Mouse (Mus musculus) adrenal gland, adult (tissue): Measurements from ENCODE around the gene Ppara.

Source experiments
- DNase-seq, 2 experiments: peaks; one replicate each; pipeline ENCODE4 v3.0.0; 2022 to 2023; ENCODE audit warnings: low spot score in 1 of 2; ENCODE audit not compliant: inconsistent age in 2 of 2

Ppara gene

DNA sequence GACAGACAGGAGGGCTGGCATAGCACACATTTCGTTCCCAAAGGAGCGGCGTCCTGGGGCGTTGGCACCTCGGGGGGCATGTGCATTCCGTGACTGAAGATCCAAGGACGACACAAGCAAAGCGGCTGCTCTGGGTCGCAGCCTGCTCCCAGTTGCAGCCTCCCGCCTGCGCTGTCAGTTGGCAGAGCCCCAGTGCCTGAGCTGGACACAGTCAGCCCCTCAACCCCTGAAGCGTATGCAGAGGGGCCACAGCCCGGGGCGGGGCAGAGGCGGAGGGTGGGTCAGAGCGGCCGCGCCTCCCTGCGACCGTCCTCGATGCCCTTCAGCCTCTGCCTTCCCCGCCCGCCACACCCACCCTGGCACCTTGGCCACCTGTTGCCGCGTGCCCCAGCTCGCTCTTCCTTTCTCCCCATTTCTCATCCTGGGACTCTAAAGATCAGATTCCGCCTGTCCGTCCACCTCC is at the start of gene Ppara:
TSS of gene Ppara (plus strand) at position 413 of the 463 bp plus-strand sequence.
- DNase-seq: peak; percentile 50 to 62

GRCm38 (mm10) chr15:85686641-85687395 is 48.0 kb upstream of the Ppara start:
- peak in 1 of 2 experiments; percentile 75 for DNase-seq

- peak in 1 of 2 experiments; percentile 60 for DNase-seq
Measured at GRCm38 (mm10) chr15:85687630-85688410, 47.0 kb upstream of the Ppara start.

- no peak for DNase-seq
Measured at GRCm38 (mm10) chr15:85688734-85689133, 46.0 kb upstream of the Ppara start.

- DNase-seq: peak in 1 of 2 experiments; percentile 60
Measured at GRCm38 (mm10) chr15:85689523-85689922, 45.3 kb upstream of the Ppara start.

- no peak for DNase-seq
Measured at GRCm38 (mm10) chr15:85690058-85690457, 44.7 kb upstream of the Ppara start.

DNA sequence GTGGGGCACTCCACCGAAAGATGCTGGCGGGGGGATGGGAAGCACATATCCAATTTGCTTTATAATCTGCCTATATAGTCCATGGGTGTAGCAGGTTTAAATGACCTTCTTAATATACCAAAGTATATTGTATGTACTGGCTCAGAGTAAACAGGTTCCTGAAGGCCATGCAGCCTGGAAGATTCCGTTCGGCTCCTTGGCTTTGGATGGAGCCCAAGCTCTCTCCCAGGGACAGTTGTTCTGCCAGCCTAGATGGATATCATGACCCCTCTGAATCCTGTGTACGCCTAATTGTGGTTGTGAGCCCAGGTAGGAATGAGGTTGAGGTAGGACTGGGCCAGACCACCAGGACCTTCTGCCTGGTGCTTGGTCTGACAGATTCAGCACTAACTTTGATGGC is 43.9 kb upstream of the Ppara start:
- DNase-seq: no peak

DNA sequence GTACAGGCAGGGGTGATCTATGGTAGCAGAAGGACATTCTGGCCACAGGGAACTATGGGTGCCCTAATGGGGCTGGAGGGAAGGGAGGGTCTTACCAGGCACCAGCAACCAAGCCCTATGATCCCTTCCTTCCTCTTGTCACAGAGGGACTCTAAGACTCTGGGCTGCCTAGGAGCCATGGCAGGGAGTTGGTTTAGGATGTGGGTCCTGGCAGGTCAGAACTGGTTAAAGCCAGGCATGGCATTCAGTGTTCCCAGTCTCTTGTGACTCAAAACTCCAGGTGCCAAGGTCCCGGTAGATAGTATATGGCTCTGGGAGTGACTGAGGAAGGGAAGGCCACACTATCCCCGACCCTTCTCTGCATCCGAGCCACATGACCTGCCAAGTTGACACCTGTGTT is 41.7 kb upstream of the Ppara start:
- no peak for DNase-seq

DNA sequence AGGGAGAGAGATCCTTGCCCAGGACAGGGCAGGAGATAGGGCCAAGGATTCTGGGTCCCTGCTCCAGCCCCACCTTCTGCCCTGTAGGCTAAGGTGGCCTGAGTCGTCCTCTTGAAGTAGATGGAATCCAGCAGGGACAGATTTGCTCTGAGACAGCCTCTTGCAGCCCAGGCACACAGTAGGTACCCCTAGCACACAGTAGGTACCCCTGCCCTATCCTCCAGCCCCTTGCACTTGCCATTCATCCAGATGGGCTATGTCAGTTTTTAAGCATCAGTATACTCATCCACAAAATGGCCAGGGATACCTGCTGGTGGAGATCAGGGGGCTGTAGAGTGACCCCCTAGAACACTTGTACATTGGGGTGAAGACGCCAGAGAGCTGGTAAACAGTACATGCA is 41.0 kb upstream of the Ppara start:
- DNase-seq: peak in 1 of 2 experiments; percentile 57

GRCm38 (mm10) chr15:85694379-85694778 is 40.4 kb upstream of the Ppara start:
- peak in 1 of 2 experiments; percentile 69 for DNase-seq

- DNase-seq: no peak
Measured at GRCm38 (mm10) chr15:85695304-85695703, 39.5 kb upstream of the Ppara start.

DNA sequence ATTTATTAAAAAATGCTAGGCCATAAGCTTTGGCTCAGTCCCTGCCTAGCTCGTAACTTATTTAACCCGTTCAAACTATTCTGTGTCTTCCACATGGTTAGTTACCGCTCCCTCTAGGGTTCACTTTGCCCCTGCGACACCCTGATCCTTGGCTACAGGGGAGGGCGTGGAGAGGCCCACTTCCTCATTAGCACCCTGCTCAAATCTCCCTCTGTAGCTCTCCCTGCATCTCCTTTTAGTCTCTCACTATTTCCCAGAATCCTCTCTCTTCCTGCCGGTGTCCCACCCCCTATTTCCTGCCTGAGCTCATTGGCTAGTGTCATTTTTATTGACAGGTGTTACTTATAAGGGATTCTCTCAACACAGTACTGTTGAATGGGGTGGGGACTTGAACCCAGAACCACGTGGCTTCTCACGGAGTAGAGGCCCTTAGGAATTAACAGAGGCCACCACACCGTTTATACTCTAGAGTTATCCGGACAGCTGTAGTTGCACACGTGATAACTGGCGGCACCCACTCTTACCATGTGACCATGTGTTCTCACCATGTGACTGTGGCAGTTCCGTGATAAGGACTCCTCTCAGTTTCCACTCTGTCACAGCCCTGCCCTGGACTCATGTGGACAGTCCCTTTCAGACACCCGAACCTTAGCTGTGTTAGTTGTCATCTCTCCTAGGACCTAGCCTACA is 36.3 kb upstream of the Ppara start:
- DNase-seq: peak in 1 of 2 experiments; percentile 70

DNA sequence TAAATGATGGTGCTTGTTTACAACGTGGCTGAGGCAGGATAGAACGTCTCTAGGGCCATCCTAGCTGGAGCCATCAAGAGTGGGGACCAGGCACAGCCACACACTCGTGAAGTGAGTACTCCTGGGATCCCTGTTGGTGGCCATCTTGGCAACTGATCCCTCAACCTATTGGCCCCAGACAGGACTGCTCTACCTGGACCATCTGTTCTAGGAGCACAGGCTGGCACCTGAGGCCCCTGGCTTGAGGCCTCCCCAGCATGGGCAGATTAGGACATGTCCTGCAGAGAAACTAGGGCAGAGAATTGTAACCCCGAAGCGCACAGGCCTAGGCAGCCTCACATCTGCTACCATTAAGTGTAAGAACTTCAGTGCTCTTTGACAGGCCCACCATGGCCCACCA is 35.3 kb upstream of the Ppara start:
- peak in 1 of 2 experiments; percentile 65 for DNase-seq

- DNase-seq: peak in 1 of 2 experiments; percentile 79
Measured at GRCm38 (mm10) chr15:85699862-85700501, 34.8 kb upstream of the Ppara start.

GRCm38 (mm10) chr15:85700716-85701115 is 34.1 kb upstream of the Ppara start:
- DNase-seq: peak in 1 of 2 experiments; percentile 66

DNA sequence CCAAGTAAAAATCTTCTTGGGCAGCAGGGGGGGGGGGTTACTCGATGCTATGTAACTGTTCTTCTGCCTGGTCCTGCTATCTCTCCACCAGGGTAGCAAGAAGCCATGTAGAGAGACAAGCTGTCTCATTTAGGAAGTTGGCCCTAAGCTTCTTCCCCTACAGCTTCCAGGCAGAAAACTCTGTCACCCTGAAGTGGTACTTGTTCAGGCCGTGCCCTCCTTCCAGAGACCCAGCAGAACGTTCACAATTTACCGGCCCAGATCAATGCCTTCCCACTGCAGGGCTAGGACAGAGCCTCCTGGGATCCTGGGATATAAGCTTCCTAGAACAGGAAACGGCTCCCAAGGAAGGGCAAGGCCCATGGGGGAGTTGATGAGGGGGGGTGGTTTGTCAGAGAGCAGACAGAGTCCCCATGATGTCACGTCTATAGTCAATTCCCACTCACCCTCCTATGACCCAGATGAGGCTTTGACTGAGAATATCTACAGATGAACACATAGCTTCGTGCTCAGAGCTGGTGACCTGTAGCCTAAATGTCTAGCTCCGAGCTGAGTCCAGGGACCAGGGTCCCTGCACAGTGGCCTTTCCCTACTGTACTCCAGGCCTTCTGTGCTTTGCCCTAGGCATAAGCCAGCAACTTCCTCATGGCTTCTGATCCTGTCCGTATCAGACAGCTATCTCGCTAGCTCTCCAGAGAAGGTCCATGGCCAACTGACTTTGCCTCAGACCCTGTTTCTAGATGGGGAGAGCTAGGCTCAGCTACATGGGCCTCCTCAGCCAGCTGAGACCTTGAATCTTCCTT is 33.5 kb upstream of the Ppara start:
- DNase-seq: peak in 1 of 2 experiments; percentile 67

GRCm38 (mm10) chr15:85702411-85702951 is 32.3 kb upstream of the Ppara start:
- peak; percentile 63 to 84 for DNase-seq

DNA sequence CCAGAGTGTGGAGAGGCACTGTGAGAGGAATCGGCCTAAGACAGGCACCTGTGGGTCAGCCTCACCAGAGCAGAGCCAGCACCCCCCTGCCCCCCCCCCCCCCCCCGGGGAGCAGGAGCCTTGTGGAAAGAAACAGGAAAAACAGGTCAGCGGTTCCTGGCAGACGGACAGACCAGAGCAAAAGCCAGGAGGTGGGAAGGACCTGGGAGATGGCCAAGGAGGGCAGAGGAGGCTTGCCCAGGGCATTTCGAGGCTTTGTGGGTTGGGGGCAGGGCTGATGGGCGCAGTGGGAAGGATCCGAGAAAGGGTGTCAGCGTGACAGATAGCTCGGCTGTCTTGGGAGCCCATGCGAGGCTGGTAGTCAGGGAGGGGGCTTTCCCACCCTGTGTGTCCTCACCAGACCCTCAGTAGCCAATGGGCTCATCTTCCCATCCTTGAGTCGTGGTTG is 31.6 kb upstream of the Ppara start:
- DNase-seq: peak; percentile 78 to 91

GRCm38 (mm10) chr15:85703858-85704257 is 30.9 kb upstream of the Ppara start:
- DNase-seq: peak in 1 of 2 experiments; percentile 77
